Mouse (Mus musculus): ENCODE data around the gene Lrp5.

GRCm38 (mm10) chr19:3630486-3630885, 55.9 kb downstream of the Lrp5 start:
- TF ChIP-seq POLR2A (IDR thresholded peaks at IDR 0.05; ENCODE audit: borderline replicate concordance, extremely low read depth, low read depth, low read length) = no peak
- no peak for TF ChIP-seq CTCF (IDR thresholded peaks at IDR 0.05; ENCODE audit: insufficient read depth, low read length)

Measured in lung, adult 2 months (tissue).